Mouse (Mus musculus) CH12.LX (cell line): ENCODE data around the gene Treh. TPM values are rescaled to one million over a fixed set of nuclear protein-coding genes. Genes with fewer than 3 reads are reported as not detected.

Experiments used
- DNase-seq: peaks from one replicate; pipeline ENCODE4 v3.0.0-alpha.2; 2013; ENCODE audit errors: extremely low read depth
- H3K27ac ChIP-seq: 2 replicates; pipeline ENCODE4 v1.5.1; 2012; ENCODE audit warnings: low read depth, mild to moderate bottlenecking, control low read depth, moderate library complexity; ENCODE audit not compliant: insufficient read depth
- H3K27me3 ChIP-seq: replicated peaks from 2 replicates; pipeline ENCODE3; 2012; ENCODE audit warnings: inconsistent platforms
- H3K36me3 ChIP-seq, 2 experiments: replicated peaks in 1 of 2; 2 replicates each; pipeline versions ENCODE3 to v1.6.1; 2012; ENCODE audit warnings: inconsistent platforms in 1 of 2, low read length in 1 of 2, mild to moderate bottlenecking in 1 of 2, mixed read lengths in 1 of 2, moderate library complexity in 1 of 2; ENCODE audit not compliant: control insufficient read depth in 1 of 2, insufficient read depth in 1 of 2
- H3K4me1 ChIP-seq, 2 experiments: 2 replicates each; pipeline ENCODE4 v1.6.1; 2012; ENCODE audit warnings: inconsistent platforms in 1 of 2, moderate library complexity in 1 of 2; ENCODE audit not compliant: insufficient read depth in 2 of 2, control insufficient read depth in 1 of 2
- H3K4me2 ChIP-seq: 2 replicates; pipeline ENCODE4 v1.6.1; 2012; ENCODE audit warnings: low read depth, mild to moderate bottlenecking, control low read depth; ENCODE audit not compliant: poor library complexity, insufficient read depth, severe bottlenecking
- H3K4me3 ChIP-seq, 3 experiments: fragments of 150-350 bp in 1 of 3; sonication (generic) in 1 of 3; replicated peaks in 1 of 3; 2 replicates each; pipeline versions ENCODE3 to v1.5.1; 2011 to 2012; ENCODE audit warnings: low read depth in 2 of 3, low read length in 2 of 3, mild to moderate bottlenecking in 2 of 3, moderate library complexity in 2 of 3, control low read depth in 1 of 3, improper control_type of control experiment in 1 of 3, inconsistent platforms in 1 of 3, mixed read lengths in 1 of 3; ENCODE audit not compliant: poor library complexity in 1 of 3
- H3K79me2 ChIP-seq: replicated peaks from 2 replicates; pipeline ENCODE4 v1.6.1; 2012; ENCODE audit warnings: mild to moderate bottlenecking, moderate library complexity; ENCODE audit not compliant: control insufficient read depth, poor library complexity, insufficient read depth, severe bottlenecking; ENCODE audit errors: extremely low read depth
- H3K9ac ChIP-seq: 2 replicates; pipeline ENCODE4 v1.6.1; 2012; ENCODE audit warnings: low read depth, mild to moderate bottlenecking, control low read depth, moderate library complexity; ENCODE audit not compliant: insufficient read depth
- H3K9me3 ChIP-seq: replicated peaks from 2 replicates; pipeline ENCODE3; 2012; ENCODE audit warnings: low read length, inconsistent platforms, mixed read lengths
- CTCF ChIP-seq, 2 experiments: IDR thresholded peaks in 1 of 2; conservative IDR thresholded peaks in 1 of 2; 2 replicates each; pipeline ENCODE4 v1.5.1; 2011 to 2012; ENCODE audit warnings: low read depth in 2 of 2, low read length in 2 of 2, improper control_type of control experiment in 1 of 2, inconsistent platforms in 1 of 2, mild to moderate bottlenecking in 1 of 2, moderate library complexity in 1 of 2
- ELF1 ChIP-seq: IDR thresholded peaks from 2 replicates; pipeline ENCODE4 v1.6.1; 2014; ENCODE audit warnings: low read depth, mild to moderate bottlenecking, inconsistent platforms, low read length, improper control_type of control experiment
- ETS1 ChIP-seq: conservative IDR thresholded peaks from 2 replicates; pipeline ENCODE4 v1.6.1; 2012; ENCODE audit warnings: low read depth, mild to moderate bottlenecking, inconsistent platforms, low read length, improper control_type of control experiment, moderate library complexity
- IRF4 ChIP-seq: IDR thresholded peaks from 2 replicates; pipeline ENCODE4 v1.6.1; 2014; ENCODE audit warnings: low read depth, mild to moderate bottlenecking, inconsistent platforms, low read length, improper control_type of control experiment
- JUN ChIP-seq: IDR thresholded peaks from 2 replicates; pipeline ENCODE4 v1.6.1; 2011; ENCODE audit warnings: low read depth, mild to moderate bottlenecking, low read length, improper control_type of control experiment, moderate library complexity; ENCODE audit not compliant: insufficient read depth
- MAX ChIP-seq: IDR thresholded peaks from 2 replicates; pipeline ENCODE4 v1.6.1; 2011; ENCODE audit warnings: low read length, improper control_type of control experiment
- MAZ ChIP-seq: IDR thresholded peaks from 2 replicates; pipeline ENCODE4 v1.6.1; 2012; ENCODE audit warnings: low read depth, mild to moderate bottlenecking, inconsistent platforms, low read length, improper control_type of control experiment, moderate library complexity
- MEF2A ChIP-seq: IDR thresholded peaks from 2 replicates; pipeline ENCODE4 v1.6.1; 2014; ENCODE audit warnings: low read depth, mild to moderate bottlenecking, inconsistent platforms, low read length, improper control_type of control experiment, borderline replicate concordance
- NRF1 ChIP-seq: IDR thresholded peaks from 2 replicates; pipeline ENCODE4 v1.6.1; 2014; ENCODE audit warnings: low read depth, mild to moderate bottlenecking, inconsistent platforms, low read length, improper control_type of control experiment, moderate library complexity
- RAD21 ChIP-seq: IDR thresholded peaks from 2 replicates; pipeline ENCODE4 v1.6.1; 2011; ENCODE audit warnings: low read depth, mild to moderate bottlenecking, low read length, improper control_type of control experiment, moderate library complexity
- RCOR1 ChIP-seq: conservative IDR thresholded peaks from 2 replicates; pipeline ENCODE4 v1.6.1; 2012; ENCODE audit warnings: low read depth, mild to moderate bottlenecking, inconsistent platforms, low read length, improper control_type of control experiment
- SMC3 ChIP-seq: IDR thresholded peaks from 2 replicates; pipeline ENCODE4 v1.6.1; 2011; ENCODE audit warnings: low read depth, low read length, improper control_type of control experiment
- TCF12 ChIP-seq: IDR thresholded peaks from 2 replicates; pipeline ENCODE4 v1.6.1; 2014; ENCODE audit warnings: low read depth, mild to moderate bottlenecking, inconsistent platforms, low read length, improper control_type of control experiment
- UBTF ChIP-seq: IDR thresholded peaks from 2 replicates; pipeline ENCODE4 v1.6.1; 2012; ENCODE audit warnings: low read depth, mild to moderate bottlenecking, inconsistent platforms, low read length, improper control_type of control experiment, moderate library complexity
- USF2 ChIP-seq: conservative IDR thresholded peaks from 2 replicates; pipeline ENCODE4 v1.6.1; 2011; ENCODE audit warnings: low read depth, low read length, improper control_type of control experiment
- ZNF384 ChIP-seq: IDR thresholded peaks from 2 replicates; pipeline ENCODE4 v1.6.1; 2012; ENCODE audit warnings: low read depth, low read length, improper control_type of control experiment, inconsistent platforms
- dilution Hi-C: fragments of 300-500 bp; cut with MboI; formaldehyde crosslinking; loops from 2 replicates; pipeline ENCODE4 v1.14.3; 2020; ENCODE audit warnings: low sequenced_read_pairs; ENCODE audit not compliant: extremely low pct_unique_long_range_greater_than_20kb, extremely low pct_ligation_motif_present
- in situ Hi-C: fragments of 300-500 bp; cut with MboI; formaldehyde crosslinking; loops from 3 replicates; pipeline ENCODE4 v1.14.3; 2019; ENCODE audit warnings: low sequenced_read_pairs, low pct_ligation_motif_present, low pct_unique_long_range_greater_than_20kb, mixed read lengths
- polyA plus RNA-seq: library from polyadenylated mRNA; unstranded; fragments of >175 nt; gene quantifications from 2 replicates; pipeline ENCODE4 v1.2.1, GENCODE M21; 2012; ENCODE audit warnings: low read depth; ENCODE audit not compliant: insufficient read length
- total RNA-seq, 2 experiments: library from RNA; depleted of rRNA; stranded (reverse); fragments of 300-350 nt in 1 of 2; fragments of >200 nt in 1 of 2; gene quantifications; 2 replicates each; pipeline ENCODE4 v1.2.3; 2012 to 2014

The Treh gene
- total and polyA plus RNA-seq, 3 experiments: not detected

DNA sequence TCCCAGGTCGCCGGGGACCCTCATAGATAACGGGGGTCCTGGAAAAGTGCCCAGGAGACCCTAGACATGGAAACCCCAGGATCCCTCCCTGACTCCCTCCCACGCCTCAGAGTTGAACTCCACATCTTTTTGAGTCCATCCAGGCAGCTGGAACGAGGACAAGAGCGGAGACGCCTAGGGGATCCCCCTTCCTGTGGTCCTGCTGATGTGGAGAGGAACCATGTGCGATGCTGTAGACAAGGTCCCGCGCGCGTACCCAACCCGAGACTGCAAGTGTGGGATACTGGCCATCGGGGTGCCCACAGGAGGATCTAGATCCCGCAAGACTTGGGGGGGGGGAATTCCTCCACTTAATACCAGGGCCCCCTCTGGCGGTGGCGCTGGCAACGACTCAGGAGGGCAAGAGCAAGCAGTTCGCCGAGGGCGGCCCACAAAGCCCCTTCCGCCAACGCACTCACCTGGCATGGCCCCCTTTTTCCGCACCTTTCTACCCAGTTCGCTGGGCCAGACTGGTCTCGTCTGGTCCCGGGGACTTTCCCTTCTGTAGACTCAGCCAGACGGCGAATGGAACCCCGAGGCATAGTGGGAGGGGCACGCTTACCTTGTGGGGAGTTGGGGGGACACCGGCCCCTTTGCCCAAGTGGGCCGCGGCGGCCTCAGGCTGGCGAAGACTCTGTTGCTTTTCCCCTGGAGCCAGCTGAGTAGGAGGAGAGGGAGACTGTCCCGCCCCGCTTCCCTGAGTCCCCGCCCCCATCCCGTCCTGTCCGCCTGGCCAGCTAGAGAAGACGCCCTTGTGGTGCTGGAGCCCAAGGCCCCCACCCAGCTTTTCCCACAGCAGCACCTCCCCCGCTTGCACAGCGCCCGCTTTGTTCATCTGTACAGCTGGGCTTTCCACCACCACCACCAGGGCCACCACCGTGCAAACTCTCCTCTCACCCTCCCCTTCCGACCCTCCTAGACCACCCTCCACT lies 61.8 kb downstream of the Treh start, which contains the start of gene Phldb1:
Phldb1 (minus strand) TSS at position 675 of the 971 bp plus-strand sequence.
- TF ChIP-seq ELF1: peak; percentile 36; the same call in 1 of the 2 replicates
- 0 out of 2 replicates have a peak, but pooled peaks have one; percentile 42 for TF ChIP-seq IRF4
- no peak for TF ChIP-seq JUN
- TF ChIP-seq TCF12: peak; percentile 43; the same call in 1 of the 2 replicates
- TF ChIP-seq MAZ: peak; percentile 66; the same call in 1 of the 2 replicates
- 0 out of 2 replicates have a peak, but pooled peaks have one; percentile 8 for TF ChIP-seq MAX
- TF ChIP-seq ETS1: 0 out of 2 replicates have a peak, but pooled peaks have one; percentile 10
- peak; percentile 52 for TF ChIP-seq RAD21
- TF ChIP-seq MEF2A: 0 out of 2 replicates have a peak, but pooled peaks have one; percentile 8
- TF ChIP-seq SMC3: peak; percentile 69
- TF ChIP-seq RCOR1: no peak
- peak in 1 of 2 experiments; percentile 73; a peak in 2 of 4 replicates for TF ChIP-seq CTCF (conservative IDR thresholded peaks at IDR 0.05 in 1 of 2, IDR thresholded peaks at IDR 0.05 in 1 of 2; ENCODE audit: low read depth in 2 of 2, low read length in 2 of 2)
- TF ChIP-seq NRF1: no peak
- in situ Hi-C loops (no loop called here), dilution Hi-C loops (no loop called here)
- Histone ChIP-seq H3K4me2 (peak within 1 kb of the TSS; percentile 90), H3K36me3 (no peaks in the 10 kb centered on the region), H3K4me3 (peak within 1 kb of the TSS; percentile 47 to 59 (median 51)), H3K27me3 (peaks cover 43% of the 10 kb centered on the region), H3K9ac (peak within 1 kb of the TSS; percentile 42), H3K79me2 (no peaks in the 10 kb centered on the region), H3K27ac (no peak within 1 kb of the TSS), H3K9me3 (peaks cover 3% of the 10 kb centered on the region), H3K4me1 (peaks cover 13 to 36% of the 10 kb centered on the region in 2 experiments)
- peak; percentile 55 for DNase-seq

DNA sequence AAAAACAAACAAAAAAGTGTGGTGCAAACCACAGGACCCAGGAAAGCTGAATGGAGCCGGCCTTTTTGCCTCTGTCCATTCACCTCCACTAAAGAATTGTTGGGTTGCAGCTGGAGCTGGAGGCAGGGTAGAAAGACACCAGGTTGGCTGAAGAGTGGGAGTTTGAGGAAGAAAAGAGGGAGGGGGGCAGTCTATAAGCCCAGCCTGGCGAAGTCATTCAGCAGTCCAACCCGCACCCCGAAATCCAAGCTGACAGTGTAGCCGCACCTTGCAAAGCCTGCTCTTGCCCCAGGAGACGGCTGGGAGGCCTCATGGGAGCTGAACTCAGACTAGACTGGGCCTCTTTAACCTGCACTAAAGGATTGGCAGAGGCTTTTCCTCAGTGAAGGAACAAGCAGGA lies 62.9 kb downstream of the Treh start:
- peaks cover 40% of the 10 kb centered on the region for H3K27me3 ChIP-seq
- in situ Hi-C loops (no loop called here), dilution Hi-C loops (no loop called here)
- H3K4me2 ChIP-seq: no peak overlapping the region
- H3K79me2 ChIP-seq: no peaks in the 10 kb centered on the region
- H3K4me1 ChIP-seq: peaks cover 13 to 41% of the 10 kb centered on the region in 2 experiments
- H3K9me3 ChIP-seq: peaks cover 3% of the 10 kb centered on the region
- H3K36me3 ChIP-seq: no peaks in the 10 kb centered on the region
- no peak overlapping the region for H3K4me3 ChIP-seq
- H3K9ac ChIP-seq: no peak overlapping the region
- DNase-seq: no peak
- no peak overlapping the region for H3K27ac ChIP-seq
- TF ChIP-seq UBTF (no peak), USF2 (no peak), ZNF384 (no peak)

Other genes with a start within 250 kb of the Treh start
- 0.08 and 0.21 TPM in 2 replicates for gene Foxr1, start 232.1 kb upstream of the Treh start, total RNA-seq (2012; rRNA removed)
- gene Foxr1, start 232.1 kb upstream of the Treh start, total RNA-seq (2014; rRNA removed): not detected in 2 replicates
- 1.4 and 1.5 TPM in 2 replicates for gene Foxr1, start 232.1 kb upstream of the Treh start, polyA plus RNA-seq
- not detected in 2 replicates for gene Upk2, start 218.3 kb upstream of the Treh start, total RNA-seq (2012; rRNA removed)
- not detected in 2 replicates for gene Upk2, start 218.3 kb upstream of the Treh start, total RNA-seq (2014; rRNA removed)
- gene Upk2, start 218.3 kb upstream of the Treh start, polyA plus RNA-seq: not detected in 2 replicates
- 0.88 and 1.6 TPM in 2 replicates for gene Bcl9l, start 190.4 kb upstream of the Treh start, total RNA-seq (2012; rRNA removed)
- 0.08 and 0.67 TPM in 2 replicates for gene Bcl9l, start 190.4 kb upstream of the Treh start, total RNA-seq (2014; rRNA removed)
- 6.2 and 7.5 TPM in 2 replicates for gene Bcl9l, start 190.4 kb upstream of the Treh start, polyA plus RNA-seq
- gene Cxcr5, start 111.4 kb upstream of the Treh start, total RNA-seq (2012; rRNA removed): 27.7 and 30.2 TPM in 2 replicates
- gene Cxcr5, start 111.4 kb upstream of the Treh start, total RNA-seq (2014; rRNA removed): 75.4 and 93.4 TPM in 2 replicates
- 61.2 and 70.5 TPM in 2 replicates for gene Cxcr5, start 111.4 kb upstream of the Treh start, polyA plus RNA-seq
- 41.5 and 42.3 TPM in 2 replicates for gene Ddx6, start 68.3 kb upstream of the Treh start, total RNA-seq (2012; rRNA removed)
- 66.7 and 71.4 TPM in 2 replicates for gene Ddx6, start 68.3 kb upstream of the Treh start, total RNA-seq (2014; rRNA removed)
- 77.1 and 81.2 TPM in 2 replicates for gene Ddx6, start 68.3 kb upstream of the Treh start, polyA plus RNA-seq
- gene Phldb1, start 62.0 kb downstream of the Treh start, total RNA-seq (2012; rRNA removed): 10.1 and 14.6 TPM in 2 replicates
- gene Phldb1, start 62.0 kb downstream of the Treh start, total RNA-seq (2014; rRNA removed): 7.9 and 9.7 TPM in 2 replicates
- gene Phldb1, start 62.0 kb downstream of the Treh start, polyA plus RNA-seq: 15.1 and 18.3 TPM in 2 replicates
- 79.4 and 95.2 TPM in 2 replicates for gene Arcn1, start 94.6 kb downstream of the Treh start, total RNA-seq (2012; rRNA removed)
- gene Arcn1, start 94.6 kb downstream of the Treh start, total RNA-seq (2014; rRNA removed): 145 and 150 TPM in 2 replicates
- gene Arcn1, start 94.6 kb downstream of the Treh start, polyA plus RNA-seq: 127 and 146 TPM in 2 replicates
- 49.8 and 51.4 TPM in 2 replicates for gene Ift46, start 94.7 kb downstream of the Treh start, total RNA-seq (2012; rRNA removed)
- 57.7 and 60.7 TPM in 2 replicates for gene Ift46, start 94.7 kb downstream of the Treh start, total RNA-seq (2014; rRNA removed)
- gene Ift46, start 94.7 kb downstream of the Treh start, polyA plus RNA-seq: 77.7 and 80.0 TPM in 2 replicates
- 0.25 TPM in 2 replicates for gene Tmem25, start 126.1 kb downstream of the Treh start, total RNA-seq (2012; rRNA removed)
- 0.16 and 0.28 TPM in 2 replicates for gene Tmem25, start 126.1 kb downstream of the Treh start, total RNA-seq (2014; rRNA removed)
- gene Tmem25, start 126.1 kb downstream of the Treh start, polyA plus RNA-seq: 0.44 and 1.5 TPM in 2 replicates
- gene Ttc36, start 129.8 kb downstream of the Treh start, total RNA-seq (2012; rRNA removed): 0.68 TPM in 1 of 2 replicates, not detected in the other
- not detected in 2 replicates for gene Ttc36, start 129.8 kb downstream of the Treh start, total RNA-seq (2014; rRNA removed)
- gene Ttc36, start 129.8 kb downstream of the Treh start, polyA plus RNA-seq: 0.37 and 0.51 TPM in 2 replicates
- 7.2 and 7.3 TPM in 2 replicates for gene Kmt2a, start 208.1 kb downstream of the Treh start, total RNA-seq (2012; rRNA removed)
- gene Kmt2a, start 208.1 kb downstream of the Treh start, total RNA-seq (2014; rRNA removed): 2.2 and 2.5 TPM in 2 replicates
- 13.4 and 21.3 TPM in 2 replicates for gene Kmt2a, start 208.1 kb downstream of the Treh start, polyA plus RNA-seq
- 490 and 550 TPM in 2 replicates for gene Atp5l, start 247.5 kb downstream of the Treh start, total RNA-seq (2012; rRNA removed)
- 689 and 720 TPM in 2 replicates for gene Atp5l, start 247.5 kb downstream of the Treh start, total RNA-seq (2014; rRNA removed)
- gene Atp5l, start 247.5 kb downstream of the Treh start, polyA plus RNA-seq: 277 and 311 TPM in 2 replicates